Mouse (Mus musculus) limb, embryonic 14.5 days (tissue): ENCODE data around the gene Gart. TPM values are rescaled to one million over a fixed set of nuclear protein-coding genes. Genes with fewer than 3 reads are reported as not detected.
A peak's percentile ranks its signal among the peaks of the same experiment; 100 is the strongest.

Experiments used
- ATAC-seq: fragments of 200-750 bp; cut with Nextera tagmentation; 2 replicates; pipeline ENCODE4 v1.8.0; 2017; ENCODE audit warnings: low read depth, moderate number of reproducible peaks, moderate TSS enrichment; ENCODE audit not compliant: low FRiP score
- DNase-seq: peaks from one replicate; pipeline ENCODE4 v3.0.0-alpha.2; 2015; ENCODE audit warnings: low spot score
- H3K27ac ChIP-seq: fragments of 300-500 bp; sonication (generic); replicated peaks from 2 replicates; pipeline ENCODE4 v1.5.1; 2014; ENCODE audit warnings: low read depth, mild to moderate bottlenecking, low read length, moderate library complexity, mixed read lengths
- H3K27me3 ChIP-seq: fragments of 300-500 bp; sonication (generic); 2 replicates; pipeline ENCODE4 v1.6.1; 2014; ENCODE audit warnings: low read length, mixed read lengths; ENCODE audit not compliant: control insufficient read depth, insufficient read depth
- H3K36me3 ChIP-seq: fragments of 300-500 bp; sonication (generic); 2 replicates; pipeline ENCODE4 v1.6.1; 2014; ENCODE audit warnings: mild to moderate bottlenecking, low read length, moderate library complexity, mixed read lengths; ENCODE audit not compliant: control insufficient read depth, insufficient read depth
- H3K4me1 ChIP-seq: fragments of 300-500 bp; sonication (generic); 2 replicates; pipeline ENCODE4 v1.6.1; 2014; ENCODE audit warnings: antibody characterized with exemption, low read length, mixed read lengths; ENCODE audit not compliant: control insufficient read depth, insufficient read depth
- H3K4me2 ChIP-seq: fragments of 300-500 bp; sonication (generic); replicated peaks from 2 replicates; pipeline ENCODE4 v1.6.1; 2014; ENCODE audit warnings: low read depth, mild to moderate bottlenecking, low read length, moderate library complexity; ENCODE audit not compliant: severe bottlenecking
- H3K4me3 ChIP-seq: fragments of 300-500 bp; sonication (generic); replicated peaks from 2 replicates; pipeline ENCODE4 v1.5.1; 2014; ENCODE audit warnings: low read length
- H3K9ac ChIP-seq: fragments of 300-500 bp; sonication (generic); 2 replicates; pipeline ENCODE4 v1.6.1; 2014; ENCODE audit warnings: mild to moderate bottlenecking, low read depth, low read length, moderate library complexity; ENCODE audit not compliant: severe bottlenecking
- H3K9me3 ChIP-seq: fragments of 300-500 bp; sonication (generic); 2 replicates; pipeline ENCODE4 v1.6.1; 2016; ENCODE audit warnings: low read length; ENCODE audit not compliant: control insufficient read depth
- POLR2A ChIP-seq: fragments of 200-500 bp; IDR thresholded peaks from 2 replicates; pipeline ENCODE4 v1.8.0; 2012; ENCODE audit warnings: inconsistent platforms, mild to moderate bottlenecking, moderate library complexity, borderline replicate concordance; ENCODE audit not compliant: insufficient read depth, insufficient read length; ENCODE audit errors: extremely low read depth
- WGBS: fragments of 180-500 bp; shearing (Covaris S2); extraction: QIAGEN DNeasy Blood & Tissue Kit; methylation state at CpG from one replicate; pipeline ENCODE4 v1.1.7; 2014; 5-methylcytosine and 5-hydroxymethylcytosine counted together
- polyA plus RNA-seq, 2 experiments: library from polyadenylated mRNA; depleted of rRNA in 1 of 2; stranded (reverse) in 1 of 2; unstranded in 1 of 2; fragments of >200 nt; fragmentation: Nextera tagmentation in 1 of 2; extraction: Ambion mirVana in 1 of 2; gene quantifications; 2 replicates each; pipeline versions ENCODE4 v1.2.1 to v1.2.3; 2012 to 2014

Gart gene
- polyA plus RNA-seq, 2 experiments = 64.5 to 89.6 TPM

- no peaks in the 10 kb centered on the region for H3K9me3 ChIP-seq
- H3K36me3 ChIP-seq = no peaks in the 10 kb centered on the region
- no peak overlapping the region for H3K9ac ChIP-seq
- no peak overlapping the region for H3K4me3 ChIP-seq
- peaks cover 3% of the 10 kb centered on the region; the same call in 1 of the 2 replicates for H3K4me1 ChIP-seq
- TF ChIP-seq POLR2A = no peak
- ATAC-seq (no peak), DNase-seq (no peak)
- H3K27ac ChIP-seq = no peak overlapping the region
- H3K4me2 ChIP-seq = no peak overlapping the region
- H3K27me3 ChIP-seq = no peaks in the 10 kb centered on the region
Measured at GRCm38 (mm10) chr16:91599242-91599641, 47.5 kb downstream of the Gart start.

DNA sequence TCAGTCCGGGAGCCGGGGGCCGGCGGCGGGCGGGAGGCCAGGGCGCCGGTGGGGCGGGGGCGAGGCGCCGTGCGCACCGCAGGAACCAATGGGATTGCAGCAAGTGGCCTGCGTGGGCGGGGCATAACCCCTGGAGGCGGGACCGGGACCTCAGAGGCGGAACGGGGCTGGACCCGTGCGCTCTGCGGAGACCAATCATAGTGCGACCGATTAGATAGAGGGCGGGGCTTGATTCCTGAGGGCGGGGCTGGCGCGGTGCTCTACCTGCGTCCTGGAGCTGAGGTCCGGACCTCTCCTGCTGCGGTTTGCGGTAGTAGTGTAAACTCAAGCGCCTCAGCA lies 49.1 kb downstream of the Gart start, which contains the start of gene Tmem50b:
Tmem50b (minus strand) TSS at position 129 of the 339 bp plus-strand sequence.
- Histone ChIP-seq H3K27ac (no peak within 1 kb of the TSS; the same call in 1 of the 2 replicates), H3K4me2 (peak within 1 kb of the TSS; percentile 90), H3K9ac (peak within 1 kb of the TSS; percentile 76), H3K9me3 (no peaks in the 10 kb centered on the region), H3K36me3 (no peaks in the 10 kb centered on the region), H3K27me3 (no peaks in the 10 kb centered on the region), H3K4me3 (peak within 1 kb of the TSS; percentile 81), H3K4me1 (peaks cover 3% of the 10 kb centered on the region; the same call in 1 of the 2 replicates)
- DNase-seq (peak; percentile 97), ATAC-seq (peak; percentile 100)
- 0% methylated on average over 8 of the region's 34 CpGs for WGBS
- no peak for TF ChIP-seq POLR2A

GRCm38 (mm10) chr16:91596779-91597671 lies 49.7 kb downstream of the Gart start:
- H3K9me3 ChIP-seq = no peaks in the 10 kb centered on the region
- H3K36me3 ChIP-seq = no peaks in the 10 kb centered on the region
- under 1% methylated on average over 40 of the region's 75 CpGs for WGBS
- TF ChIP-seq POLR2A = no peak
- no peak overlapping the region; the same call in 1 of the 2 replicates for H3K27ac ChIP-seq
- H3K4me3 ChIP-seq = peak overlapping the region; percentile 81
- peaks cover 3% of the 10 kb centered on the region; the same call in 1 of the 2 replicates for H3K4me1 ChIP-seq
- H3K27me3 ChIP-seq = no peaks in the 10 kb centered on the region
- peak overlapping the region; percentile 76 for H3K9ac ChIP-seq
- DNase-seq (no peak), ATAC-seq (no peak; the same call in 1 of the 2 replicates)
- peak overlapping the region; percentile 90 for H3K4me2 ChIP-seq

DNA sequence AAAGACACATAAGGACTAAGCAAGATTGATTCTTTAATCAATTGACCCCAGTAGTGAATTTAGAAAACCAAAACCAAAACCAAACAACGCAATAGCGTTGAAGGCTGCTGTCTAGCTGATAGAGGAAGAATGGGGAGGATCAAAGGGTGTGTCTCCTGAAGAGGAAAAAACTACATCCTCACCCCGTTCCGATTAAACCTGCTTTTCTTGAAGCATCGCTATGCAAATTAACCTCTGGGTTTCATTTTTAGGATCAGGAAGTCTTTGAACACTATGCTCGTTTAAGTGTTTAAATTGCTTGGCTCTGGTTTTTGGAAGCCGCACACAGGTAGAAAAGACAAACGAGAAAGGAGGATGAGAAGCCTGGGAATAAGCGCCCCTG lies 50.4 kb downstream of the Gart start:
- H3K4me2 ChIP-seq = peak overlapping the region; percentile 90
- peak overlapping the region; percentile 81 for H3K4me3 ChIP-seq
- H3K9ac ChIP-seq = 0 out of 2 replicates have a peak overlapping the region, but pooled peaks have one; percentile 76

GRCm38 (mm10) chr16:91595076-91595475 lies 51.7 kb downstream of the Gart start:
- Histone ChIP-seq H3K27ac (no peak overlapping the region), H3K9ac (no peak overlapping the region), H3K27me3 (no peaks in the 10 kb centered on the region), H3K36me3 (no peaks in the 10 kb centered on the region), H3K4me2 (no peak overlapping the region), H3K4me1 (peaks cover 3% of the 10 kb centered on the region; the same call in 1 of the 2 replicates), H3K4me3 (no peak overlapping the region), H3K9me3 (no peaks in the 10 kb centered on the region)
- DNase-seq (no peak), ATAC-seq (no peak)
- 77% methylated on average over 6 of the region's 6 CpGs for WGBS
- no peak for TF ChIP-seq POLR2A

More for the DNA sequence above, 50.4 kb downstream of the Gart start:
- Histone ChIP-seq H3K27me3 (no peaks in the 10 kb centered on the region), H3K27ac (no peak overlapping the region), H3K4me1 (peaks cover 3% of the 10 kb centered on the region; the same call in 1 of the 2 replicates), H3K9me3 (no peaks in the 10 kb centered on the region), H3K36me3 (no peaks in the 10 kb centered on the region)
- WGBS = 16% methylated on average over 9 of the region's 9 CpGs
- DNase-seq = no peak
- no peak for TF ChIP-seq POLR2A
- no peak for ATAC-seq
